Mouse (Mus musculus) intestine, postnatal 0 days (tissue): ENCODE results near the gene Elovl6. TPM values are rescaled to one million over a fixed set of nuclear protein-coding genes. Genes with fewer than 3 reads are reported as not detected.

Experiments
- ATAC-seq: fragments of 200-750 bp; cut with Nextera tagmentation; 2 replicates; pipeline ENCODE4 v1.8.0; 2017; ENCODE audit warnings: mild to moderate bottlenecking, moderate TSS enrichment, moderate library complexity
- H3K27ac ChIP-seq: fragments of 300-500 bp; sonication (generic); 2 replicates; pipeline ENCODE4 v1.5.1; 2014; ENCODE audit warnings: mild to moderate bottlenecking, low read depth, low read length, moderate library complexity
- H3K27me3 ChIP-seq: fragments of 300-500 bp; sonication (generic); replicated peaks from 2 replicates; pipeline ENCODE4 v1.6.1; 2014; ENCODE audit warnings: low read length, mixed read lengths; ENCODE audit not compliant: control insufficient read depth, insufficient read depth
- H3K36me3 ChIP-seq: fragments of 300-500 bp; sonication (generic); 2 replicates; pipeline ENCODE4 v1.6.1; 2014; ENCODE audit warnings: mild to moderate bottlenecking, moderate library complexity; ENCODE audit not compliant: control insufficient read depth, insufficient read depth
- H3K4me1 ChIP-seq: fragments of 300-500 bp; sonication (generic); replicated peaks from 2 replicates; pipeline ENCODE4 v1.6.1; 2014; ENCODE audit warnings: antibody characterized with exemption, low read length, mixed read lengths; ENCODE audit not compliant: control insufficient read depth, insufficient read depth
- H3K4me2 ChIP-seq: fragments of 300-500 bp; sonication (generic); replicated peaks from 2 replicates; pipeline ENCODE4 v1.6.1; 2014; ENCODE audit warnings: low read depth, mild to moderate bottlenecking, moderate library complexity
- H3K4me3 ChIP-seq: fragments of 300-500 bp; sonication (generic); 2 replicates; pipeline ENCODE4 v1.5.1; 2014; ENCODE audit warnings: low read depth, low read length
- H3K9ac ChIP-seq: fragments of 300-500 bp; sonication (generic); 2 replicates; pipeline ENCODE4 v1.6.1; 2014; ENCODE audit warnings: mild to moderate bottlenecking, low read depth, low read length
- H3K9me3 ChIP-seq: fragments of 300-500 bp; sonication (generic); 2 replicates; pipeline ENCODE4 v1.6.1; 2016; ENCODE audit warnings: mixed run types; ENCODE audit not compliant: control insufficient read depth
- CTCF ChIP-seq: sonication (generic); IDR thresholded peaks from 2 replicates; pipeline ENCODE4 v1.5.1; 2016; ENCODE audit warnings: low read depth, mild to moderate bottlenecking, control low read depth, antibody characterized with exemption, moderate library complexity
- WGBS: fragments of 180-500 bp; shearing (Covaris S2); extraction: QIAGEN DNeasy Blood & Tissue Kit; methylation state at CpG from one replicate; pipeline ENCODE4 v1.1.7; 2014; 5-methylcytosine and 5-hydroxymethylcytosine counted together
- polyA plus RNA-seq: library from polyadenylated mRNA; unstranded; fragments of >200 nt; fragmentation: Nextera tagmentation; extraction: Ambion mirVana; gene quantifications from 2 replicates; pipeline ENCODE4 v1.2.1, GENCODE M21; 2015

Elovl6 gene
- polyA plus RNA-seq, 1 experiment from 2014 or later, result 34.5 TPM

DNA sequence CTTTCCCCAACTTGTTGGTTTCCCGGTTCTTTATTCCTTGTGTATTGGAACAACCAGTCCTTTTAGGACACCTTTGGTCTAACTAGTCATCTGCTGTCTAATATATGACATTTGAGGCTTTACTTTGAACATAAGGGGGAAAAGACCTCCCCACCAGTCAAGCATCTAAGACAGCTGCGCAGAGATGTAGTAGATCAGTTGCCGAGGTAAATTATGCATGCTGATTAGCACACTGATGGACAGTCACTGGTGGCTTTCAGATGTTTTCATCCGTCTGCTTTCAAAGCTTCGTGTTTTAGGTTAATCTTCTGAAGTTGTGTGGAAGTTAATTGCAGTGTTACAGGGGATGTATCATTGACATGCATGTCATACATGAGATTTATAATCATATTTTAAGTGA is 5.8 kb downstream of the Elovl6 start:
- H3K4me3 ChIP-seq, result no peak overlapping the region
- H3K9me3 ChIP-seq, result no peaks in the 10 kb centered on the region
- 0 out of 2 replicates have a peak, but pooled peaks cover 4% of the 10 kb centered on the region for H3K4me1 ChIP-seq
- H3K27ac ChIP-seq, result peak overlapping the region; percentile 52; the same call in 1 of the 2 replicates
- H3K9ac ChIP-seq, result no peak overlapping the region
- no peak for ATAC-seq
- no peak for TF ChIP-seq CTCF
- WGBS, result 85% methylated on average over 5 of the region's 5 CpGs
- H3K36me3 ChIP-seq, result peaks cover 13% of the 10 kb centered on the region; the same call in 1 of the 2 replicates
- H3K4me2 ChIP-seq, result no peak overlapping the region
- no peaks in the 10 kb centered on the region for H3K27me3 ChIP-seq

- no peak overlapping the region for H3K27ac ChIP-seq
- H3K27me3 ChIP-seq, result no peaks in the 10 kb centered on the region
- no peak overlapping the region for H3K4me3 ChIP-seq
- no peaks in the 10 kb centered on the region for H3K9me3 ChIP-seq
- no peak for ATAC-seq
- H3K36me3 ChIP-seq, result peaks cover 22% of the 10 kb centered on the region
- no peak overlapping the region for H3K4me2 ChIP-seq
- TF ChIP-seq CTCF, result no peak
- WGBS, result 91% methylated on average over 2 of the region's 2 CpGs
- no peaks in the 10 kb centered on the region for H3K4me1 ChIP-seq
- H3K9ac ChIP-seq, result no peak overlapping the region
Measured at GRCm38 (mm10) chr3:129540882-129541281, 8.7 kb downstream of the Elovl6 start.

DNA sequence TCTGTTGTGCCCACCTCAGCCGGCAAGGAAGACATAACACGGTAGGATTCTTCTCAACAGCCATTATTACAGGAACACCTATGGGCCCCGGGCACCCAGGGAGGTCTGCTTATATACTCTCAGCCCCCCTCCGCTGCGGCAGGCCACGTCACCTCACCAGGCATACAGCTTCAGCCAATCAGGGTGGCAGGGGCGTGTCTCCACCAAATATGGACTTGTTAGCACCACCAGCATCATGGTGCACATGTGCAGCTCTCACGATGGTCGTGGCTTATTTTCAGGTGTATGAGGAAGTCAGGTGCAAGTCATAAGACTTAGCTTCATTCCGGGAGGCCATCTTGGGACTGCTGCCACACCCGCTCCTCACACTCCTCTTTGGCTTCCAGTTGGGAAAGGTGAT is 9.3 kb downstream of the Elovl6 start:
- H3K9ac ChIP-seq, result no peak overlapping the region
- ATAC-seq, result no peak
- H3K27me3 ChIP-seq, result no peaks in the 10 kb centered on the region
- 84% methylated on average over 11 of the region's 11 CpGs for WGBS
- no peaks in the 10 kb centered on the region for H3K9me3 ChIP-seq
- no peak overlapping the region for H3K4me2 ChIP-seq
- no peak overlapping the region for H3K4me3 ChIP-seq
- no peak for TF ChIP-seq CTCF
- no peaks in the 10 kb centered on the region for H3K4me1 ChIP-seq
- peaks cover 22% of the 10 kb centered on the region for H3K36me3 ChIP-seq
- H3K27ac ChIP-seq, result no peak overlapping the region

GRCm38 (mm10) chr3:129543376-129543775 is 11.2 kb downstream of the Elovl6 start:
- Histone ChIP-seq H3K9me3 (no peaks in the 10 kb centered on the region), H3K27me3 (no peaks in the 10 kb centered on the region), H3K36me3 (peaks cover 22% of the 10 kb centered on the region), H3K27ac (no peak overlapping the region), H3K9ac (no peak overlapping the region), H3K4me1 (no peaks in the 10 kb centered on the region), H3K4me2 (no peak overlapping the region), H3K4me3 (no peak overlapping the region)
- no peak for ATAC-seq
- WGBS, result 98% methylated on average over 3 of the region's 3 CpGs
- TF ChIP-seq CTCF, result no peak

DNA sequence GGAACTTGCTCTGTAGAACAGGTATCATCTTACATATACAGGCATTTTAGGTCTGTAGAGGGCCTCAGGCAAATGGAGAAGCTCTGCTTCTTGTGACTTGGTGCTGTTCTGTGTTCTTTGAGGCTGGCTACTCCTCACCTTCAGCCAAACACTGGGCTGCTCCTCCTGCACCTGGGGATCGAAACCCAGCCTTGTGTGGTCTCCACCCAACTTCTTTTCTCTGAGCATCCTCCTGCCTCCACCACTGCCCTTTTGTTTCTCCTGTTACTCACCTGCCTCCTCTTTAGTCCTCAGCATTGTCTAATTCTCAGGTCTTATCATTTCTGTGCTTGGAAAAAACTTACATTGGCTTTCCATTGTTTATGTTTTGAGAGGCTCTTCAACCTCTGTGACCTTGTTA is 12.1 kb downstream of the Elovl6 start:
- no peaks in the 10 kb centered on the region for H3K9me3 ChIP-seq
- no peak overlapping the region for H3K9ac ChIP-seq

DNA sequence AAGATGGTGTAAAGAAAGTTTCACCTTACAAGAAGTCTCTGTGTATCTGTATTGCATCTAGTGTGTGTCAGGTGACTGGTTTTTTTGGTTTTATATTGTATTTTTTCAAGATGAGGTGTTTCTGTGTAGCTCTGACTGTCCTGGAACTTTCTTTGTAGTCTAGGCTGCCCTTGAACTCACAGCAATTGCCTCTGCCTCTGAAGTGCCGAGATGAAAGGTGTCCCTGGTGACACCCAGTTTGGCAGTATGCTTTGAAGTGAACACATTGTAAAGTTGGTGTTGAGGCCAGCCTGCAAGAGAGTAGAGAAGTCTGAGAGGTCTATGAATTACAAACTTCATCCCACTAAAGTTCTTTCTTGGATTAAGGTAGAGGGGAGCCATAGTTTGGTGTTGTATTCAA is 13.1 kb downstream of the Elovl6 start:
- H3K4me2 ChIP-seq, result no peak overlapping the region
- no peak overlapping the region for H3K9ac ChIP-seq
- no peak overlapping the region for H3K4me3 ChIP-seq
- H3K36me3 ChIP-seq, result peaks cover 18% of the 10 kb centered on the region
- ATAC-seq, result no peak
- 0 out of 2 replicates have a peak, but pooled peaks cover 3% of the 10 kb centered on the region for H3K4me1 ChIP-seq
- no peaks in the 10 kb centered on the region for H3K27me3 ChIP-seq
- no peaks in the 10 kb centered on the region for H3K9me3 ChIP-seq
- H3K27ac ChIP-seq, result no peak overlapping the region
- 54% methylated on average over 1 of the region's 1 CpGs for WGBS
- no peak for TF ChIP-seq CTCF

More for the DNA sequence above, 12.1 kb downstream of the Elovl6 start:
- Histone ChIP-seq H3K4me3 (no peak overlapping the region), H3K36me3 (peaks cover 20% of the 10 kb centered on the region), H3K27me3 (no peaks in the 10 kb centered on the region), H3K27ac (no peak overlapping the region), H3K4me1 (no peaks in the 10 kb centered on the region), H3K4me2 (no peak overlapping the region)
- TF ChIP-seq CTCF, result no peak
- no peak for ATAC-seq
- 100% methylated on average over 1 of the region's 1 CpGs for WGBS

DNA sequence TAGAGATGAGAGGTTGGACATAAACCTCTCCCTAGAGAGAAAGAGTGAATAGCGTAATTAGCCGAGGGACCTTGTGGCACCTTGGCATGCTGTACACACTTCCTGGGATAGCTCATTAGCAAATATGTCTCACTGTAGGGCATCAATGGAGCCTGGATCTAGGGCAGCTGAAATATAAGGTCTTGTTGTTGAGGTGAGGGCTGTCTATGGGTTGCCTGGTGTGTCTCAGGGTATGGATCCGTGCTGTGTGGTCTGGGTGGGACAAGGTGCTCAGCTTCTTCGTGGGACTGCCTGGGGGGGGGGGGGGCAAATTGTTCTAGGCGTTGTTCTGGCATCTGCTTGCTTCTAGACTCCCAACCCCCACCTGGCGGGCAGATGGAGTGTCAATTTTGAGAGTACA is 13.6 kb downstream of the Elovl6 start:
- H3K36me3 ChIP-seq, result peaks cover 18% of the 10 kb centered on the region
- ATAC-seq, result no peak
- H3K4me1 ChIP-seq, result 0 out of 2 replicates have a peak, but pooled peaks cover 3% of the 10 kb centered on the region
- no peak overlapping the region for H3K4me2 ChIP-seq
- no peak for TF ChIP-seq CTCF
- no peaks in the 10 kb centered on the region for H3K9me3 ChIP-seq
- H3K27ac ChIP-seq, result no peak overlapping the region
- H3K4me3 ChIP-seq, result no peak overlapping the region
- H3K27me3 ChIP-seq, result no peaks in the 10 kb centered on the region
- H3K9ac ChIP-seq, result no peak overlapping the region
- 75% methylated on average over 6 of the region's 6 CpGs for WGBS
